Mouse (Mus musculus) 416B (cell line): ENCODE results near the gene Higd1b.

Experiments used
- DNase-seq: peaks from one replicate; pipeline ENCODE4 v3.0.0; 2011; ENCODE audit warnings: low read depth

Gene Higd1b

GRCm38 (mm10) chr11:102835549-102835948 is at the start of gene Higd1b:
Gene Higd1b (plus strand): TSS chr11:102835849.
- no peak for DNase-seq

- no peak for DNase-seq
Observed at GRCm38 (mm10) chr11:102787688-102788177, 47.9 kb upstream of the Higd1b start.

GRCm38 (mm10) chr11:102791682-102792445 is 43.8 kb upstream of the Higd1b start:
- peak; percentile 23 for DNase-seq

GRCm38 (mm10) chr11:102794157-102794556 is 41.5 kb upstream of the Higd1b start:
- no peak for DNase-seq

GRCm38 (mm10) chr11:102803453-102803852 is 32.2 kb upstream of the Higd1b start:
- no peak for DNase-seq

GRCm38 (mm10) chr11:102808246-102808645 is 27.4 kb upstream of the Higd1b start:
- DNase-seq: no peak

GRCm38 (mm10) chr11:102810721-102811485 is 24.7 kb upstream of the Higd1b start:
- DNase-seq: peak; percentile 10

GRCm38 (mm10) chr11:102814881-102815280 is 20.8 kb upstream of the Higd1b start:
- DNase-seq: no peak

GRCm38 (mm10) chr11:102818121-102819020 is 17.3 kb upstream of the Higd1b start:
- DNase-seq: no peak

- DNase-seq: no peak
Observed at GRCm38 (mm10) chr11:102819021-102819782, 16.4 kb upstream of the Higd1b start, which contains the start of gene Gjc1. Gene Gjc1 (minus strand): TSS chr11:102819700.

GRCm38 (mm10) chr11:102819783-102820385 is 15.8 kb upstream of the Higd1b start:
- no peak for DNase-seq

GRCm38 (mm10) chr11:102820432-102820831 is 15.2 kb upstream of the Higd1b start:
- DNase-seq: no peak

GRCm38 (mm10) chr11:102821231-102821630 is 14.4 kb upstream of the Higd1b start:
- DNase-seq: no peak

GRCm38 (mm10) chr11:102826476-102826875 is 9.2 kb upstream of the Higd1b start:
- no peak for DNase-seq

- DNase-seq: peak; percentile 9
Observed at GRCm38 (mm10) chr11:102827097-102827496, 8.6 kb upstream of the Higd1b start.

- no peak for DNase-seq
Observed at GRCm38 (mm10) chr11:102830276-102830675, 5.4 kb upstream of the Higd1b start.

GRCm38 (mm10) chr11:102832700-102833297 is 2.9 kb upstream of the Higd1b start:
- no peak for DNase-seq

GRCm38 (mm10) chr11:102834219-102834618 is 1.4 kb upstream of the Higd1b start:
- no peak for DNase-seq

GRCm38 (mm10) chr11:102836146-102836545 is 497 bp downstream of the Higd1b start:
- DNase-seq: no peak

- DNase-seq: no peak
Observed at GRCm38 (mm10) chr11:102837385-102837784, 1.7 kb downstream of the Higd1b start.
